Mouse (Mus musculus) E14TG2a.4 (cell line): ENCODE results near the gene Abcd3.

Source experiments
- CTCF ChIP-seq: conservative IDR thresholded peaks from 2 replicates; pipeline ENCODE4 v1.5.1; 2014; ENCODE audit warnings: low read length
- NANOG ChIP-seq: IDR thresholded peaks from 2 replicates; pipeline ENCODE4 v1.6.1; 2014; ENCODE audit warnings: borderline replicate concordance, low read length, mixed read lengths

GRCm38 (mm10) chr3:121813834-121814233 lies 1.3 kb downstream of the Abcd3 start:
- TF ChIP-seq CTCF (no peak), NANOG (no peak)
